Mouse (Mus musculus) embryonic facial prominence, embryonic 10.5 days (tissue): ENCODE data around the gene Ep400. TPM values are rescaled to one million over a fixed set of nuclear protein-coding genes. Genes with fewer than 3 reads are reported as not detected.

Source experiments
- DNase-seq: peaks from one replicate; pipeline ENCODE4 v3.0.0-alpha.2; 2017; ENCODE audit warnings: low spot score
- H3K27ac ChIP-seq: fragments of 300-500 bp; sonication (generic); replicated peaks from 2 replicates; pipeline ENCODE4 v1.5.1; 2016; ENCODE audit warnings: mild to moderate bottlenecking
- H3K27me3 ChIP-seq: fragments of 300-500 bp; sonication (generic); replicated peaks from 2 replicates; pipeline ENCODE4 v1.6.1; 2016; ENCODE audit warnings: low read depth, mild to moderate bottlenecking; ENCODE audit not compliant: poor library complexity, severe bottlenecking
- H3K36me3 ChIP-seq: fragments of 300-500 bp; sonication (generic); replicated peaks from 2 replicates; pipeline ENCODE4 v1.6.1; 2016; ENCODE audit warnings: mild to moderate bottlenecking, moderate library complexity
- H3K4me1 ChIP-seq: fragments of 300-500 bp; sonication (generic); 2 replicates; pipeline ENCODE4 v1.6.1; 2016
- H3K4me3 ChIP-seq: fragments of 300-500 bp; sonication (generic); 2 replicates; pipeline ENCODE4 v1.5.1; 2016; ENCODE audit warnings: mild to moderate bottlenecking, moderate library complexity
- H3K9me3 ChIP-seq: fragments of 300-500 bp; sonication (generic); 2 replicates; pipeline ENCODE4 v1.6.1; 2016; ENCODE audit warnings: mild to moderate bottlenecking
- WGBS: fragments of 180-500 bp; shearing (Covaris S2); methylation state at CpG from one replicate; pipeline ENCODE4 v1.1.7; 2016; 5-methylcytosine and 5-hydroxymethylcytosine counted together
- polyA plus RNA-seq: library from polyadenylated mRNA; unstranded; fragments of >200 nt; fragmentation: Nextera tagmentation; extraction: Ambion mirVana; gene quantifications from 2 replicates; pipeline ENCODE4 v1.2.1, GENCODE M21; 2016

The Ep400 gene
- polyA plus RNA-seq, 1 experiment from 2014 or later: 57.1 TPM

- H3K4me3 ChIP-seq: no peak overlapping the region
- DNase-seq: no peak
- WGBS: 92% methylated on average over 4 of the region's 4 CpGs
- peaks cover 100% of the 10 kb centered on the region for H3K36me3 ChIP-seq
- no peaks in the 10 kb centered on the region; the same call in 1 of the 2 replicates for H3K4me1 ChIP-seq
- no peaks in the 10 kb centered on the region for H3K9me3 ChIP-seq
- H3K27ac ChIP-seq: no peak overlapping the region
- H3K27me3 ChIP-seq: no peaks in the 10 kb centered on the region
Observed at GRCm38 (mm10) chr5:110797696-110798095, 27.2 kb upstream of the Ep400 start.

DNA sequence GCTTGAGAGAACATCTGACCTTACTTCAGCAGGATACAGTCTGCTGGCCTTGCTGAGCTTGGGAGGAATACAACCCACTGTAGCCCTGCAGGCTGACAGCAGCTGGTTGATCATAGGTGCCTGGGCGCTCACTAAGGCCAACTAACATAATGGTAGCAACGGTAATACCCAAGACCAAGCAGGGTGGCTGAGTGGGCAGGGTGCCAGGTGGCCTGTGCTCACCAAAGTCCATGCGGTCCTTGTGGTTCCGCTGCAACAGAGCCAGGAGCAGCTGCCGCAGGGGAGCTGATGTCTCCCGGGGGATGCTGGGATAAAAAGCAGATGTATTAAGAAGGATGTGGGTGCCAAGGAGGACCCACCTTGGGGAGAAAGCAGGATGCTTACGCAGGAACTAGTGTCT, 23.8 kb upstream of the Ep400 start:
- peaks cover 100% of the 10 kb centered on the region for H3K36me3 ChIP-seq
- H3K9me3 ChIP-seq: no peaks in the 10 kb centered on the region
- H3K27ac ChIP-seq: no peak overlapping the region
- no peaks in the 10 kb centered on the region for H3K27me3 ChIP-seq
- H3K4me1 ChIP-seq: no peaks in the 10 kb centered on the region
- DNase-seq: no peak
- WGBS: 96% methylated on average over 7 of the region's 7 CpGs
- no peak overlapping the region for H3K4me3 ChIP-seq

DNA sequence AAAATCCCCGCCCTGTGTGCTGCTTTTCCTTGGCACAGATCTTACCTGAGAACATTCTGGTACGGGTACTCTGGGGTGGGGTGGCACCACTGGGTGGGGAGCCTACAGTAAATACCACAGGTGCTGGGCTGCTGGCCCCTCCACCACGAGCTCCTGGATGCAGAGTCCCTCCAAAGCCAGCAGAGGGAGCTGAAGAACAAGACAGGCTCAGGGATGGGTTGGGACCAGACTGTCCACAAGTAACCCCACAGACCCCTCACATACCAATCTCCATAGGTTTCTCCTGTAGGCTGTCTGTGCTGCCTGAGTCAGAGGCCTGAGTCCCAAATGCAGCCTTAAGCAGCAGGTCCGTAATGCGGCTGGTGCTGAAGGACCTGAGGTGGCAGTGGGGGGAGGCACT, 18.2 kb upstream of the Ep400 start:
- H3K4me3 ChIP-seq: no peak overlapping the region
- peaks cover 95% of the 10 kb centered on the region for H3K36me3 ChIP-seq
- no peaks in the 10 kb centered on the region for H3K27me3 ChIP-seq
- no peaks in the 10 kb centered on the region for H3K4me1 ChIP-seq
- H3K9me3 ChIP-seq: no peaks in the 10 kb centered on the region
- H3K27ac ChIP-seq: no peak overlapping the region
- 65% methylated on average over 5 of the region's 5 CpGs for WGBS
- peak; percentile 53 for DNase-seq

GRCm38 (mm10) chr5:110786081-110786835, 15.7 kb upstream of the Ep400 start:
- Histone ChIP-seq H3K27ac (no peak overlapping the region), H3K4me1 (peaks cover under 1% of the 10 kb centered on the region; the same call in 1 of the 2 replicates), H3K27me3 (no peaks in the 10 kb centered on the region), H3K9me3 (no peaks in the 10 kb centered on the region), H3K36me3 (peaks cover 71% of the 10 kb centered on the region), H3K4me3 (no peak overlapping the region)
- WGBS: 89% methylated on average over 11 of the region's 11 CpGs
- DNase-seq: no peak

DNA sequence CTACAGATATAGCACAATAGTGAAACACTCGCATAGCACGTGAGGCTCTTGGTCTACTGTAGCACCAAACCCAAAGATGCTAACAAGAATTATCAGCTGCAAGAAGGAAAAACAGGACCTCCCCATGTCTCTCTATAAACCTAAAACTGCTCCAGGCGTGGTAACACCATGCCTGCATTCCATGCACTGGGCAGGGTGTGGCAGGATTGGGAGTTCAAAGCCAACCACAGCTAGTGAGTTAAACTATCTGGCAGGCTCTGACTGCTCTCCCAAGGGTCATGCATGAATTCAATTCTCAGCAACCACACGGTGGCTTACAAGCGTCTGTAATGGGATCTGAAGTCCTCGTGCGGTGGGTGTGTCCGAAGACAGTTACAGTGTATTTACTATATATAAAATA, 12.6 kb upstream of the Ep400 start:
- DNase-seq: no peak
- Histone ChIP-seq H3K27ac (no peak overlapping the region), H3K9me3 (no peaks in the 10 kb centered on the region), H3K27me3 (no peaks in the 10 kb centered on the region), H3K36me3 (peaks cover 48% of the 10 kb centered on the region), H3K4me3 (no peak overlapping the region), H3K4me1 (peaks cover 27% of the 10 kb centered on the region)
- 78% methylated on average over 8 of the region's 8 CpGs for WGBS

DNA sequence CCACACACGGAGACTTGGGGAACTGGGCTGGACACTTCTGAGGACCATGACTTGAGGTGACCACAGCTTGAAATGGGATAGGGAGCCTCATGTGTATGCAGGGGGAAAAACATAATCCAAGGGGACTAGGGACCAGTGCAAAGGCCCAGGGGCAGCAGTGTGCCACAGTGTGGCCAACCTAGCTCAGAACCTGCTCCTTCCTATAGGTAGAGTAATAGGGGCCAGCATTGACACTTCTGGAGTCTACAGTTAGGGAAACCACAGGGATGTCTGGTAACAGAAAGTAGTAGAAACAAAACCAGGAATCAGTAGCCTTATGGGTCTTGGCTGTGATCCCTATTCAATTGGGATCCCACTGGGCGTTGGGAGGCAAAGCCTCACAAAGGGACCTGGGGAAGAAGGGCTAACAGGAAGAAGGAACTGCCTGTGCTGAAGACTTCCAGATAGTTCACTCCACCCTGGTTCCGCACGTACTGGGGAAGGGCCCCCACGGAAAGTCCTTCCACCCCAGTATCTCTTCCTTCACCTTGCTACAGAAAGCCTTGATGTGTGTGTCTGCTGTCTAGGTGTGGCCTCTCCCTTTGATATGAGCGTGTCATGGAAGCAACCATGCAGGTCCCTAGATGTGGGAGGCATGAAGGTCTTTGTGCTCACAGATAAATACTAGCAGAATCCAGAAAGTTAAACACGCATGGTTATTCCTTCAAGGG, 11.2 kb upstream of the Ep400 start:
- H3K9me3 ChIP-seq: no peaks in the 10 kb centered on the region
- 83% methylated on average over 7 of the region's 7 CpGs for WGBS
- 0 out of 2 replicates have a peak overlapping the region, but pooled peaks have one; percentile 94 for H3K4me3 ChIP-seq
- peaks cover 48% of the 10 kb centered on the region for H3K36me3 ChIP-seq
- no peak for DNase-seq
- peaks cover 27% of the 10 kb centered on the region for H3K4me1 ChIP-seq
- 0 out of 2 replicates have a peak overlapping the region, but pooled peaks have one; percentile 4 for H3K27ac ChIP-seq
- H3K27me3 ChIP-seq: no peaks in the 10 kb centered on the region

DNA sequence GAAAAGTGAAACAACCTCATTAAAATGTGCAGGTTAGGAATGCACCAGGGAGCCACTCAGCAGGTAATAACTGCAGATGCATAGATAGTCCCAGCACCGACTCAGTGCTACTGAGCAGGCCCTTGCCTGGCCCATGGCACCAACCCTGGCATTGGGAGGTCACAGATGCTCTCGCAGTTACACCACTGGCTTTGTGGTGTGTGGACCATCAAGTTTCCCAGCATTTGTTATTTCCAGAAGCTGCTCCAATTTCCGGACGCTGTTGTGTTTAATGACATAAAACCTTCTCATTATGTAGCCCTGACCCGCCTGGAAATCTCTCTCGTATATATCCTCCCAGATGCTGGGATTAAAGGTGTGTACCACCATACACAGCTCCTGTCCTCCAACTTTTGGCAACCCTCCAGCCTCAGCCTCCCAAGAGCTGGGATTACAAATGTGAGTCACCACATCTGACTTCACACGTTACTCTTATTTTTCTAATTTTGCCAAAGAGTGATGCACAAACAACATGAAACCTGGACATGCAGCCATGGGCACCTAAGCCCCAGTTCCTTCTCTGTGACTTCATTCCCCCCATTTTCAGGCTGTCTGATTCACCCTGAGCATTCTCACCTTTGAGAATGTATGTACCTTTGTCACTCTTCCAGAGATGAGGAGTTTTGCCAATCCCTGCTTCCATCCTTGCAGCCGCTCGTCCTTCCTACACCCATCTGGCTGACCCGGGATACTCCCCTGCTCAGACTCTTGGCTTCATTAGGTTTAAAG, 10.4 kb upstream of the Ep400 start:
- peaks cover 27% of the 10 kb centered on the region for H3K4me1 ChIP-seq
- no peaks in the 10 kb centered on the region for H3K9me3 ChIP-seq
- peak overlapping the region; percentile 94 for H3K4me3 ChIP-seq
- 62% methylated on average over 10 of the region's 10 CpGs for WGBS
- peaks cover 48% of the 10 kb centered on the region for H3K36me3 ChIP-seq
- no peak for DNase-seq
- H3K27ac ChIP-seq: peak overlapping the region; percentile 88
- no peaks in the 10 kb centered on the region for H3K27me3 ChIP-seq

DNA sequence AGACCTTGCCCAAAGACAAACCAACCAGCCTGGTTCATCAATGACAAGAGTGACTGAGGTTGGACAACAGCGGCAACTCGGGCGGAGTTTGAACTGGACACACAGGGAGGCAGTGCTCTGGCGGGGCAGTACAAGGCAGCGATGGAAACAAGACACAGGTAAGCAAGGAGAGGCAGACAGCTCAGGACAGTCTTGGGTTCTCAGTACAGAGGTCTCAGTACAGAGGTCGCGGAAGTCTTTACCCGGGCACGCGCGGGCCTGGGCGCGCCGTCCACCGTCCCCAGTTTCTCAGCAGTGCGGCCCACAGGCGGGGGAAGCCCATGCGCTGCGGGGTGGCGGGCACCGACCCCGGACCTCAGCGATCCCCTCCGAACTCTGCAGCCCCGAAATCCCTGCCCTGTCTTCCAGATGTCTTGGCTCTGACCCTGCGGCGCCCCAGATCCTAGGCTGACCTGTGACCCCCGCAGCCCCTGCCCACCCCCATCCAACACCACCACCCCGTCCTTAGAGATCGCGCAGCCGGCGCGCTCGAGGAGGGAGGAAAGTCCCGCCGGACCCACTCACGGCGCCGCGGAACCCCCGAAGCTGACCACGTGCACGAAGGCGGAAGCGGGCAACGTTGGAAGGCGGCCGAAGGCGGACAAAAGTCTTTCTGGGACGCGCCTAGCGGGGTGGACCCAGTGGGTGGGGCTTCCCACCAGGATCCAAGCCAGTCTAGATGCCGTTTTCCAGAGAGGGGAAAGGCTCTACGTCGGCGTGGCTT, 9.7 kb upstream of the Ep400 start, which contains the start of gene Pus1:
Pus1 (minus strand) TSS at position 662 of the 763 bp plus-strand sequence.
- H3K4me1 ChIP-seq: peaks cover 27% of the 10 kb centered on the region
- DNase-seq: peak; percentile 91
- peak within 1 kb of the TSS; percentile 88 for H3K27ac ChIP-seq
- no peaks in the 10 kb centered on the region for H3K9me3 ChIP-seq
- H3K36me3 ChIP-seq: peaks cover 49% of the 10 kb centered on the region
- no peaks in the 10 kb centered on the region for H3K27me3 ChIP-seq
- under 1% methylated on average over 57 of the region's 57 CpGs for WGBS
- peak within 1 kb of the TSS; percentile 94 for H3K4me3 ChIP-seq

GRCm38 (mm10) chr5:110779276-110779997, 8.9 kb upstream of the Ep400 start:
- Histone ChIP-seq H3K4me3 (peak overlapping the region; percentile 94), H3K9me3 (no peaks in the 10 kb centered on the region), H3K36me3 (peaks cover 51% of the 10 kb centered on the region), H3K27me3 (no peaks in the 10 kb centered on the region), H3K27ac (peak overlapping the region; percentile 88), H3K4me1 (peaks cover 27% of the 10 kb centered on the region)
- 23% methylated on average over 15 of the region's 15 CpGs for WGBS
- DNase-seq: no peak

GRCm38 (mm10) chr5:110778263-110778662, 7.7 kb upstream of the Ep400 start:
- no peak for DNase-seq
- peaks cover 57% of the 10 kb centered on the region for H3K36me3 ChIP-seq
- H3K4me1 ChIP-seq: peaks cover 27% of the 10 kb centered on the region
- H3K9me3 ChIP-seq: no peaks in the 10 kb centered on the region
- no peak overlapping the region for H3K27ac ChIP-seq
- no peaks in the 10 kb centered on the region for H3K27me3 ChIP-seq
- WGBS: 92% methylated on average over 12 of the region's 12 CpGs
- H3K4me3 ChIP-seq: no peak overlapping the region

DNA sequence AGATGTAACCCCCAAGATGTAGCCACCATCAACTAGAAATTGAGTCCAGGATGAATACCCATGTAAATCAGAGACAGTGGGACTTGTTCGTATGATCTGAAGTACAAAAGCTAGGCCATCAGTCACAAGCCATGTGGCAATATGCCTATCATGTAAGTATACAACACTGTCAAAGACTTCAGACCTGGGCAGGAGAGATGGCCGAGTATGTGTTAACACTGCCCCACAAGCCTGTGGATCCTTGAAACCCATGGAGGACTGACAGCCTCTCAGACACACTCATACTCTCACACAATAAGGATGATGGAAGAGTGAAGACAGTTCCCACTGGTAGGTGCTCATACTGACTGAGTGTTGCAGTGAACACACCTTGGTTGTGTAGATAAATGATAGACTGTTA, 5.6 kb upstream of the Ep400 start:
- H3K4me1 ChIP-seq: peaks cover 26% of the 10 kb centered on the region
- H3K27ac ChIP-seq: no peak overlapping the region
- no peak for DNase-seq
- H3K4me3 ChIP-seq: no peak overlapping the region
- H3K9me3 ChIP-seq: no peaks in the 10 kb centered on the region
- H3K36me3 ChIP-seq: peaks cover 72% of the 10 kb centered on the region
- no peaks in the 10 kb centered on the region for H3K27me3 ChIP-seq
- WGBS: 90% methylated on average over 2 of the region's 2 CpGs
